Mouse (Mus musculus) brain, embryonic 18.5 days (tissue): ENCODE measurements at regions not wholly inside any gene's neighbourhood (a gene's known extent, or its start where the extent isn't known, plus 50 kb on each side); places are given as distances from the start of the nearest gene placed in this dataset.

Experiments
- DNase-seq: peaks from one replicate; pipeline ENCODE4 v3.0.0-alpha.2; 2012; ENCODE audit warnings: low read depth, low spot score

GRCm38 (mm10) chr7:36538111-36538510 is 159.8 kb upstream of the Tshz3 start:
- DNase-seq: no peak

DNA sequence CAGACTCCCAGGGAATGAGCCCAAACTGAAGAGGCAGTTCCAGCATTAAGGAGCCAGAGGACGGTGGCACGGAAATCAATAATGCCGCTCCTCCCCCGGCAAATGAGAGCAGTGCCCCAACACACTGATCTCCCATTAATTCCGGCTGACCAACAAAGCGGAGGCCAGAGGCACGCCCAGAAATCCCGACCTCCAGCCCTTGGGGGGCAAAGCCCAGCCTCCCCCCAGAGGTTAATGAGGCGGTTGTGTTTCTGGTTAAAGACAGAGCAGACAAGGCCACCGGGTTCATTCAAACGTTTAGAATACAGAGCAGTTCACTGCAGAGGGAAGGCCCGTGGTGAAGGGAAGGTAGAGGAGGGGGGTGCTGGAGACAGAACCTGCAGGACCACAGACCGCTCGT is 149.9 kb upstream of the Tshz3 start:
- no peak for DNase-seq

DNA sequence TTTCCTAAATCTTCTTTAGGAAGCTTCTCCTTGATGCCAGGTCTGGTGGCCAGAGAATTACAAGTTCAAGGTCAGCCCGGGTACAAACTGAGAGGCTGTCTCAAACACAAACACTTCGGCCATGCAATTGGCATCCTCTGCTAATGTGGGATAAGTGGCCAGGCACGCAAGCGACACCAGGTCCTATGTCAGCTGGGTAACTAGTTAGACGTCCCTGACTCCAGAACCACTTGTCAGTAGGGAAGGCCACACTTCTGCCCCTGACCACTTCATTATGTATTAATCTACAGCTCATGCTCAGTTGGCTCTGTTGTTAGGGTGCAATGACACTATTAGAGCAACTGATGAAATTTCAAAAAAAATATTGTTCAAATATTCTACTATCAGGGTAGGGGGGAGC is 149.5 kb upstream of the Tshz3 start:
- no peak for DNase-seq

DNA sequence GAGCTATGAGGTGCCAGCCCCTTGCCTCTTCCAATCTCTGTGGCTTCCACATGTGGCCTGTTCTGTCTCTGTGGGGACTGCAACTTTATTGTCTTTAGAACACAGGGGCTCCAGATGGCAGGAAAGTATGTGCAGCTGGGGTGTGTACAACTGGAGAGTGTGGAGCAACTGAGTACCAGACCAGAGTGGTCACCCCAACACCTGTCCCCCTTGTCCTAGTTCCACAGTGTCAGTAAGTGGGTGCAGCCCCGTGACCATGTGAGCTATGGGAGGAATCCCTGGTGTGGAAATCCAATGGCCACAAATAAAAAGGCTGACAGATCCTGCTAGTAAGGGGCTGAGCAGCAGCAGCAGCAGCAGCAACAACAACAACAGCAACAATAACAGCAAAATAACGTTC is 126.9 kb upstream of the Tshz3 start:
- DNase-seq: no peak

GRCm38 (mm10) chr7:36582074-36582473 is 115.8 kb upstream of the Tshz3 start:
- DNase-seq: no peak

GRCm38 (mm10) chr7:36585014-36585413 is 112.9 kb upstream of the Tshz3 start:
- no peak for DNase-seq

DNA sequence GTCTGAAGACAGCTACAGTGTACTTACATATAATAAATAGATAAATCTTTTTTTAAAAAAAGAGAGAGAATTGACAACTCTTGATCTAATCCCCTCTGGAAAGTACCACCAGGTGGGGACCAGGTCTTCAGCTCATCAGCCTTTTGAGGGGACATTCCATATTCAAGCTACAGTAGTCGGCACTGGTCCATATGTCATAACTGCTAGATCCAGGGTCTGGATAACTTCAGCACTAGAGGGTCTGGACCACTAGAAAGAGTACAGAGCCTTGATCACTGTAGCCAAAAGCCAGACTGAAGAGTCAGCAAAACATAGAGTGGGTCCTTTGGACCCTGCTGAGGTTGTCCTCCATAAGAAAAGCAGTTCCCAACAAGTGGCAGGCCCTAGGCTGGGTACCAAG is 106.4 kb upstream of the Tshz3 start:
- DNase-seq: no peak

GRCm38 (mm10) chr7:36596630-36597301 is 101.2 kb upstream of the Tshz3 start:
- DNase-seq: no peak

DNA sequence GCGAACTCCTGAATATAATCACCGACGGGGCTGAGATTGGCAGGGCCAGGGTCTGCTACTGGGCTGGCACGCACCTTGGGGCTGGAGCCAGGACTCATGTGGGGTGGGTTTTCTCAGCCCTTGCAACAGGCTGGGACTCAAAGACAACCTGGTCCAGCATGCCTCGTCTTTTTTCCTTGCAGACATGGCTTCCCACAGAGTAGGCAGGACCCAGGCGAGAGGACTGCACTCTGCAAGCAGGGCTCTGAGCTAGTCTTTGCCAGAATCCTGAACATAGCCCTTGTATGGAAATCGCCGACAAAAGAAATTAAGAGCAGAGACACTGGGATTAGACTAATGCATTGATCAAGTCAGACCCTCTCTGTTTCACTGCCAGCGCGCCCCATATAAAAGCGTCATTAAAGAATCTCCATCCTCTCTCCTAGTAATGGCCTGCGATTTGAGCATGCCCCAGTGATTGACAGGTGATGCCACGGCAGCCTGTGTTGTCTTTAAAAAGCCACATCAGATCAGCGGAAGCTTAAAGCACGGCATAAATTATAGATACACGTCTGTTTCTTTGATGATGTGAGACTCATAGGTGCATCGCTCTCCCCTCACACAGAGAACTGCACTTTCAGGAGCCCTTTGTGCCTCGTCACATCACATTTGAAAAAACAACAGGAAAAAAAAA is 92.8 kb upstream of the Tshz3 start:
- DNase-seq: no peak

DNA sequence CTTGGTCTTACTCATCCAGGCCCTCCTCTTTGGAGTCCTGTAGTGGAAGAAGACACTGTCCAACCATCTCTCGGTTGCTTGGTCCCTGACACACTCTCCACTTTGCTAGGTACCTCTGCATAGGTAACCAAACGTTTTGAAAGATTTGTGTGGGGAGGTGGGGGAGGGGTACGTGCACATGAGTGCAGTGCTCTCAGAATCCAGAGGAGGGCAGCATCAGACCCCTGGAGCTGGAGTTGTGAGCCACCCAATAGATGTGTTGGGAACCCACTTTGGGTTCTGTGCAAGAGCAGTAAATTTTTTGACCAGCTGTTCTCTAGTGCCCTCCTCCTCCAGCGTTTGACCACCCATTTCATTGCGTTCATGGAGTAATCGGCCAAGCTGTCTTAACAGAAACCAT is 77.7 kb upstream of the Tshz3 start:
- no peak for DNase-seq

- DNase-seq: no peak
Observed at GRCm38 (mm10) chr7:36644252-36644651, 53.7 kb upstream of the Tshz3 start.
